Mouse (Mus musculus): ENCODE results near the gene Gbgt1.

Gbgt1 gene

DNA sequence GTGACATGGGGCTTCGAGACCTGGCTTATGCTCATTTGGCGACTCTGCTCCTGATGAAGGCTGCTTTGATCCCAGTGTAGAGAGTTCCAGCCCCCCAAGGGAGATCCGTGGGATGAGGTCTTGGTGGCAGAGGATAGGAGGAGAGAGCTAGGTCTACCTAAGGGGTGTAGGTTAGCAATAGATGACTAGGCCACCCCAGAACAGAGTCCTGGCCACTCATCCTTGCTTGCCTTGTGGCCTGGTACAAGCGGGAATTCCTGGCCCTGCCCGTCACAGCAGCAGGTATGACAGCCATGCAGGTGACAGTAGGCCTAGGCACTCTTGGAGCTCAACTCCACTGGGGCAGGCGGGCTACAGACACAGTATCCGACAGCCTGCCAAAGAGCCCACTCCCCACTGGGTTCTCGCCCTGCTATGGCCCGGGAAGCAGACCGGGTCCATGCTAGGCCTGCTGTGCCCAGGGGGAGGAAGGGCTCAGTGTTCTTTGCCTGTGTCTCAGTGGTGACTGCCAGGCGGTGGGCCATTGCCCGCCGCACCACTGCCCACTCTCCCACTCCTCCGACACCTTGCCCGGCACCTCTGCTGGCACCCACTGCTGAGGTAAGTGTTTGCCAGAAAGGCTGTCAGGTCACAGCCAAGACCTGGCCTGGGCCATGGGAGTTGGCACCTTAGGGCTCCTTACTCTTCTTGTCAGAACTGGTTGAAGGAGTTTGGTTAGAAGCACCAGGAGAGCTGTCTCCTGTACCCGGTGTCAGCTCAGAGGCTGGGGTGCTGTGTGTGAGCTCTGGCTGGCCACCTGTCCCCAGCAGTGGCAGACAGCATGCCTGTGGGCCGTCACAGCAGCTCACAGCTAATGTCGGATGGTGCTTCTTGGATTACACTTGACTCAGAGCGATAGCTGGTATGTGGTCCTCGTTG lies 31.0 kb downstream of the Gbgt1 start:
- in situ Hi-C loops (cut with MboI, MseI): no loop called here

GRCm38 (mm10) chr2:28528354-28528730 lies 31.7 kb downstream of the Gbgt1 start:
- in situ Hi-C loops (cut with MboI, MseI): no loop called here

DNA sequence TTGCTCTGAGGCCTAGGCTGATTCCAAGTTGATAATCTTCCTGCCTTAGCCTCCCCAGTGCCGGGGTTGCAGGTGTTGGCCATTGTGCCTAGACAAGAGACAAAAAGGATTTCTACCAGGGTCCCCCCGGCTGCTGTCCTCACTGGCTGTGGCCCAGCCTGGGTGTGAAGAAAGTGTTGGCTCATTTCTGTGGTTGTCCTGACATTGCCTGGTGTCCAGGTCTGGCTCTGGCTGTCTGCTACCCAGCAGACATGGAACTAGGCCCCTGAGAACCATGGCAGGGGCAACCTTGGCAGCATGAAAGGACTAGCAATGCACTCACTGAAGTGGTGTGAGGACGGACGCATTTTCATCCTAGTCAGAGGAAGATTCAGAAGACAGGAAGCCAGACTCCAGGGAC lies 33.2 kb downstream of the Gbgt1 start:
- in situ Hi-C loops (cut with MboI, MseI): no loop called here

GRCm38 (mm10) chr2:28530311-28530710 lies 33.6 kb downstream of the Gbgt1 start:
- in situ Hi-C loops (cut with MboI, MseI): no loop called here

- in situ Hi-C loops (cut with MboI, MseI): no loop called here
Measured at GRCm38 (mm10) chr2:28532938-28533771, 36.5 kb downstream of the Gbgt1 start.

- in situ Hi-C loops (cut with MboI, MseI): no loop called here
Measured at GRCm38 (mm10) chr2:28533901-28534435, 37.3 kb downstream of the Gbgt1 start.

DNA sequence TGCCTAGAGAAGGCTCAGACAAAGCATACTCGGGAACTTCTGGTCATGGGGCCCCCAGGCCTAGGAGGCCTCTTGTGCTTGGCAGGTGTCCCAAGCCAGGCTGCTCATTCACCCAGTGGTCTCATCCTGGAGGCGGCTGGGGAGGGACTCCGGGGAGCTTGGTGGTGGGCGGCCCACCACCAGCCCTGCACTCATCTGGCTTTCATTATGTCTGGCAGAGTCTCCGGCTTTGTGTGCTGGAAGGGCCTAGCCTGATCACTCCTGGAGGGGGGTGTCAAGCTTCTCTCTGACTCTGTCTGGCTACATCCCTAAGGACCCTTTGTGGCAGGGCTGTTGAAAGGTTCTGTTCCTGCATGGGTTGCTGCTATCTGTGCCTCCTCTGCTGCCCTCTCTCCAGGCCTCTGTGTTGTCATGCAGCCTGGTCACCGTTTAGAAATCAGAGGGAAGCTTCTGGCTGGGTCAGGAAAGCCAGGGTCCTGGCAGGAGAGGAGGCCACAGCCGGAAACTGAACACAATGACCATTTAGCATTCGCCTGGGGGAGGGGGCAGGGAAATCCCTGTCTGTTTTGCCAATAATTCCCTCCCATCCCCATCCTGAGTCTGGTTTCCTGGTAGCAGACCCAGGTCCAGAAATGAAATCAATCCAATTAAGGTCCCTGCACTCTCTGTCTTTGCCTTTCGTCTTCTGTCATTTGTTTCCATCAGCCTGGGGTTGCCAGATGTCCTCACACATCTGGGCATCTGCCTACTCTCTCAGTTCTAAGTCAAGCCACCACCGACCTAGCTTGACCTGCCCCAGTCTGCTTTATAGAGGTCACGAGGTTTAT lies 38.0 kb downstream of the Gbgt1 start:
- in situ Hi-C loops (cut with MboI, MseI): no loop called here

- in situ Hi-C loops (cut with MboI, MseI): no loop called here
Measured at GRCm38 (mm10) chr2:28535263-28535540, 38.5 kb downstream of the Gbgt1 start.

- in situ Hi-C loops (cut with MboI, MseI): no loop called here
Measured at GRCm38 (mm10) chr2:28535650-28536049, 39.0 kb downstream of the Gbgt1 start.

DNA sequence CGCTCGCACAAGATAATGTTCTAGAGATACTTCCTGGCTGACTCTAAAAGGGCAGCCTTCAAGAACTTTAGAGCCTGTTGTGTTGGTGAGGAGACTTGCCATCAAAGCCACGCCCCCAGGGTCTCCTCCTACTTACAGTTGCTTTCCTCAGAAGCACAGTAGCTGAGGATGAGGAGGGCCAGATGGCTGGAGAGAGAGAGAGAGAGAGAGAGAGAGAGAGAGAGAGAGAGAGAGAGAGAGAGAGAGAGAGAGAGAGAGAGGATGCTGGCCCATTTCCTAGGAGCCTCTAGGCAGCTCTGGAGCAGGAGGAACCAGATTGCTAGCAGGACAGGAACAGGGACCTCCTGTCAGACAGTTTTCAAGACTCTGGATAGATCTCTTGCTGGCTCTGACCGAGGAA lies 39.5 kb downstream of the Gbgt1 start:
- in situ Hi-C loops (cut with MboI, MseI): no loop called here

DNA sequence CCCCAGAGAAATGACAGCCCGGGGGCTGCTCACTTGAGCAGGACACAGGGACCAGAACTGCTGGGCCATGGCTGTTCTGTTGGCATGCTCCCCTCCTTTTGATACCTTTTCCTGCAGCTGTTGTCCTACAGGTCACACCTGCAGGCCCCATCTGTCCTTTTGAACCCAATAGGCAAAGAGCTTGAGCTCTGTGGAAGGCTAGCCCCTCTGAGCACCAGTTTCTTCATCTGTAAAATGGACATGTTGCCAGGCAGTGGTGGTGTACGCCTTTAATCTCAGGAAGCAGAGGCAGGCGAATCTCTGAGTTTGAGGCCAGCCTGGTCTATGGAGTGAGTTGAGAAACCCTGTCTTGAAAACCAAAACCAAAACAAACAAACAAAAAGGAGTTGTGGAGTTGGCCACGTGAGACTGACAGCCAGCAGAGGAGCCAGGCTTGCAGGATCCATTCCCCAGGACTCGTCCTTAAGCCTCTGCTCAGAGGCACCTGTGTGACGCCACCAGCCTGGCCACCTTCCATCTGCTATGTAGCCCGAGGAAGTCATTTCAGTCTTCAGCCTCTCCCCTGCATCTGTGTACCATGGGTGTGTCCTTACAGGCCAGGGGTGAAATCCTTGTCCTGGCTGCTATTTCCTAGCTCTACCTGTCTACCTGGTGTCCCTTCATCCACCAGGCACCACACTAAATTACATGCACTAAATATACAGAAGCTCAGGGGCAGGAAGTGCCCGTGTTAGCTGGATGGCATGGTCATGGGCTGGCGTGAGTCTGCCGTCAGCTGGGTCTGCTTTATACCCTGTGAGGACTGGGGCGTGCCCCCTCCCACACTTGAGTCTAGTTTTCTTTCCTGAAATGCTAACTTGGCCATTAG lies 40.3 kb downstream of the Gbgt1 start:
- in situ Hi-C loops (cut with MboI, MseI): no loop called here

DNA sequence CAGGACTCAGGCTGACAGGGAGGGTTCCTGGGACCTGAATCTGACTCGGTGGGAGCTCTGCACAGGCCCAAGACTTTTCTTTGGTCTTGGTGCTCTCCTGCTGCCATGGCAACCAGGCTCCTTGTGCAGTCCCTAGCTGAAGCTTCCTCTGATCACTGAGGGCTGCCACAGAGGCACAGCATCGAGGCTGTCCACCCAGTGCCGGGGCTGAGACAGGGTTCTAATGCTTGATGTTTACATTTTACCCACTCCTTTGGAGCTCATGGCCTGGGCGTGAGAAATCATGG lies 40.9 kb downstream of the Gbgt1 start:
- in situ Hi-C loops (cut with MboI, MseI): no loop called here

DNA sequence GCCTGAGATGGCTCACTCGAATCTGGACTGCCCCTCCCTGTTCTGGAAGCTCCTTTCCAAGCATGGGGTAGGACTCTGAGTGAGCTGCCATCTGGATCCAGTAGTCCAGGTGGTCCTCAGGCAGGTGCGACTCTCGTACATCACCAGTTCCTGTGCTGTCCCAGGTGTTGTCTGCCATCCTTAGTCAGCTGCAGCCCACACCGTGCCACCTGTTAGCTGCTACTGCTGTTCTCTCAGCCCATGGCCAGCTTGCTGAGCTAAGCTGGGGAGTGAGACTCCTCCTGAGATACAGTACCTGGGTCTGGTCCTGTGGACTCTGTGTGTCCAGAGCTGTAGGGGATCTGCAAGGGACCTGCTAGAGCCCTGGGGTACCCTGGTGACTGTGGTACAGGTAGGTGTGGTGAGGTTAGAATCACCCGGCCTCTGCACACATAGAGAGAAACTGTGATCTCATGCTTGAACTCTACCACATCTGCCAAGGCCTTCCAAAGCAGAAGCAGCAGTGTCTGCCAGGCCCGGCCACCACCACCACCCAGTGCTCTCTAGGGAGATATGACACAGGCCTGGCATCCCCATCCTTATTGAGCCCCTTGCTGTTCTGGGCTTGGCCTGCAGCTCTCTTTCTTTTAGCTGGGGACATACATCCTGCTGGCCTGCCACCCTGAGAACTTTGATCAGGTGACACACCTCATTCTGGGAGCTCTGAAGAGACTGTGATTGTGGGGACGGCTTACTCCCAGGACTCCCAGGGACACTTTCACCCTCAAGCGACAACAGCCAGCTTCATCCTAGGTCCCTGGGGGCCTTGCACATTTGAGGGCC lies 41.5 kb downstream of the Gbgt1 start:
- in situ Hi-C loops (cut with MboI, MseI): no loop called here

DNA sequence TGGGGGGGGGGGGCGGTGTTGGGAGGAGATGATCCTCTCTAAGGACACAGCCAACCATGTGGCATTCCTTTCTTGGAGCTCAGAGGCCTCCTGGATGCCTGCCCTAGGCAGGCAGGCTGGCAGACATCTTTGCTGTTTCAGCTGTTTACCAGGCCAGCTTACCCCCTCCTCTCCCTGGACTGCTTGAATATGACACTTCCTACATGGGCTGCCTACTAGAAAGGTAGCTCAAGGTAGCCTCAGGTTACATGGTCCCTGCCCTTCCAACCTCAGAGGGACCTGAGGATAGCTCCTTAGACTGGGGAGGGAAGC lies 42.1 kb downstream of the Gbgt1 start:
- in situ Hi-C loops (cut with MboI, MseI): no loop called here

GRCm38 (mm10) chr2:28539206-28539605 lies 42.5 kb downstream of the Gbgt1 start:
- in situ Hi-C loops (cut with MboI, MseI): no loop called here

GRCm38 (mm10) chr2:28539949-28540348 lies 43.3 kb downstream of the Gbgt1 start:
- in situ Hi-C loops (cut with MboI, MseI): no loop called here

GRCm38 (mm10) chr2:28540587-28541227 lies 44.0 kb downstream of the Gbgt1 start:
- in situ Hi-C loops (cut with MboI, MseI): no loop called here

GRCm38 (mm10) chr2:28543894-28544293 lies 47.2 kb downstream of the Gbgt1 start:
- in situ Hi-C loops (cut with MboI, MseI): no loop called here

DNA sequence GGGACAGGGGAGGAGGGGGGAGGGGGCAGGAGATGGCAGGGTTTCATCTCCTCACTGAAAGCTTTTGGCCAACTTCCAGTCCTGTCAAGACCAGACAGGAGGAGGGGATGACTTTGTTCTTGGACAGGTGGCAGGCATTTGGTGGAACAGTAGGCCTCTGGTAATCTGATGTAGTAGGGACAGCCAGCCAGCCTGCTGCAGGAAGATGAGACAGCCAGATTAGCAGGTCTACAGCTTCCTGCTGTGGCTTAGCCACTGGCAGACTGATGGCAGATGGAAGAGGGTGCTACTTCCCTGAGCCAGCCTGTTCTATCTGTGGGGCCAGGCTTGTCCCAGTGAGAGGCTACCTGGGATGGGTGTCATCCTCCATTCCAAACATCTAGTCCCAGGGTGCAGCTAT lies 49.3 kb downstream of the Gbgt1 start:
- in situ Hi-C loops (cut with MboI, MseI): loop anchor here (5.0 kb wide), 1 partner anchor 34 kb away; the partner anchor contains the start of gene Ralgds

DNA sequence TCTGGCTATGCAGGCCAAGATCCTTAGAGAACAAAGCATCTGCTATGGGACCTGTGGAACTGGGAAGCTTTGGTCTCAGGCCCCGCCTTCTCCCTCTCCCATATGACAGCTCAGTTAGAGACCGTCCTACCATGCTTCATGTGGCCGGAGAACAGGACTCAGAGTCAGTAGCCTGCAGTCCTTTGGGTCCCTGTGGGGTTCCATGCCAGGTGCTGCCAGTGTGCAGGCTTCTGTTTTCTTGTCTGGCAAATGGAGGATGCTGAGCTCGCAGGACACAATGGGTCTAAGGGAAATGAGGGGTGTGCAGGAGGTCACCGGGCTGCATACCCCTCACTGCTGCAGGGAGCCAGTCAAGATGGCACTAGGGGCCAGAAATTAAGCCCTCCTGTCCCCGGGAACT lies 49.9 kb downstream of the Gbgt1 start:
- in situ Hi-C loops (cut with MboI, MseI): loop anchor here (5.0 kb wide), 1 partner anchor 34 kb away; the partner anchor contains the start of gene Ralgds
